Mouse (Mus musculus) lung, adult 2 months (tissue): ENCODE data around the gene Klhl2. TPM values are rescaled to one million over a fixed set of nuclear protein-coding genes. Genes with fewer than 3 reads are reported as not detected.

Experiments
- DNase-seq: peaks from one replicate; pipeline ENCODE4 v3.0.0; 2022
- H3K4me1 ChIP-seq: fragments of 200-500 bp; 2 replicates; pipeline ENCODE4 v1.6.1; 2011; ENCODE audit warnings: low read length; ENCODE audit not compliant: control insufficient read depth, insufficient read depth
- H3K4me3 ChIP-seq: fragments of 200-500 bp; replicated peaks from 2 replicates; pipeline ENCODE3; 2011; ENCODE audit warnings: low read depth, mild to moderate bottlenecking, control low read depth, low read length; ENCODE audit errors: extremely low read depth
- CTCF ChIP-seq: fragments of 200-500 bp; IDR thresholded peaks from 2 replicates; pipeline ENCODE4 v1.5.1; 2011; ENCODE audit warnings: mild to moderate bottlenecking, low read length, control low read depth; ENCODE audit not compliant: insufficient read depth
- POLR2A ChIP-seq: fragments of 200-500 bp; IDR thresholded peaks from 2 replicates; pipeline ENCODE4 v1.6.1; 2011; ENCODE audit warnings: low read depth, mild to moderate bottlenecking, control low read depth, low read length, borderline replicate concordance; ENCODE audit errors: extremely low read depth
- WGBS: fragments of 180-500 bp; shearing (Covaris S2); methylation state at CpG from one replicate; pipeline ENCODE4 v1.1.7; 2018; 5-methylcytosine and 5-hydroxymethylcytosine counted together
- polyA plus RNA-seq: library from polyadenylated mRNA; depleted of rRNA; stranded (reverse); fragments of >200 nt; gene quantifications from 2 replicates; pipeline ENCODE4 v1.2.3, GENCODE M21; 2012; rRNA removed

The Klhl2 gene
- 11.7 and 13.7 TPM in 2 replicates for polyA plus RNA-seq

GRCm38 (mm10) chr8:64849897-64850541 lies at the start of gene Klhl2:
Gene Klhl2, minus strand, starts transcription at chr8:64850017.
- peak; percentile 73 for DNase-seq
- peaks cover 13% of the 10 kb centered on the region for H3K4me1 ChIP-seq
- TF ChIP-seq CTCF, result no peak
- TF ChIP-seq POLR2A, result peak; percentile 47; the same call in 1 of the 2 replicates
- peak within 1 kb of the TSS; percentile 91 for H3K4me3 ChIP-seq
- WGBS, result under 1% methylated on average over 62 of the region's 68 CpGs

GRCm38 (mm10) chr8:64898710-64899109 lies 48.9 kb upstream of the Klhl2 start:
- H3K4me3 ChIP-seq, result no peak overlapping the region
- WGBS, result 34% methylated on average over 4 of the region's 4 CpGs
- DNase-seq, result no peak
- no peaks in the 10 kb centered on the region for H3K4me1 ChIP-seq
- TF ChIP-seq CTCF (no peak), POLR2A (no peak)

- H3K4me3 ChIP-seq, result no peak overlapping the region
- 75% methylated on average over 5 of the region's 5 CpGs for WGBS
- DNase-seq, result no peak
- TF ChIP-seq CTCF (no peak), POLR2A (no peak)
- H3K4me1 ChIP-seq, result no peaks in the 10 kb centered on the region
These were observed 46.9 kb upstream of the Klhl2 start for GRCm38 (mm10) chr8:64896731-64897130.

GRCm38 (mm10) chr8:64880619-64881200 lies 30.9 kb upstream of the Klhl2 start:
- TF ChIP-seq POLR2A, result no peak
- no peak for TF ChIP-seq CTCF
- 21% methylated on average over 13 of the region's 13 CpGs for WGBS
- Histone ChIP-seq H3K4me1 (no peaks in the 10 kb centered on the region), H3K4me3 (no peak overlapping the region)
- DNase-seq, result peak; percentile 20

- no peak overlapping the region for H3K4me3 ChIP-seq
- no peak for DNase-seq
- H3K4me1 ChIP-seq, result no peaks in the 10 kb centered on the region
- TF ChIP-seq POLR2A (no peak), CTCF (no peak)
- WGBS, result 56% methylated on average over 22 of the region's 22 CpGs
These were observed 28.0 kb upstream of the Klhl2 start for GRCm38 (mm10) chr8:64877630-64878312.

GRCm38 (mm10) chr8:64871469-64872165 lies 21.8 kb upstream of the Klhl2 start:
- no peak for DNase-seq
- H3K4me1 ChIP-seq, result peaks cover 5% of the 10 kb centered on the region
- TF ChIP-seq POLR2A, result no peak
- TF ChIP-seq CTCF, result no peak
- 39% methylated on average over 12 of the region's 12 CpGs for WGBS
- no peak overlapping the region for H3K4me3 ChIP-seq

GRCm38 (mm10) chr8:64870218-64870617 lies 20.4 kb upstream of the Klhl2 start:
- Histone ChIP-seq H3K4me1 (peaks cover 5% of the 10 kb centered on the region), H3K4me3 (no peak overlapping the region)
- no peak for DNase-seq
- WGBS, result 54% methylated on average over 2 of the region's 2 CpGs
- TF ChIP-seq CTCF (no peak), POLR2A (no peak)

- peaks cover 15% of the 10 kb centered on the region for H3K4me1 ChIP-seq
- WGBS, result under 1% methylated on average over 85 of the region's 100 CpGs
- peak; percentile 58 for DNase-seq
- H3K4me3 ChIP-seq, result peak overlapping the region; percentile 84
- no peak for TF ChIP-seq CTCF
These were observed 523 bp downstream of the Klhl2 start for GRCm38 (mm10) chr8:64849091-64849896.
